Mouse (Mus musculus) stomach, postnatal 0 days (tissue): ENCODE measurements around the gene Slc8a1. TPM values are rescaled to one million over a fixed set of nuclear protein-coding genes. Genes with fewer than 3 reads are reported as not detected.

ENCODE experiments used
- ATAC-seq: fragments of 200-750 bp; cut with Nextera tagmentation; 2 replicates; pipeline ENCODE4 v1.8.0; 2017; ENCODE audit not compliant: low FRiP score, low TSS enrichment
- DNase-seq: peaks from one replicate; pipeline ENCODE4 v3.0.0-alpha.2; 2016; ENCODE audit warnings: low spot score
- H3K27ac ChIP-seq: fragments of 300-500 bp; sonication (generic); replicated peaks from 2 replicates; pipeline ENCODE4 v1.5.1; 2014; ENCODE audit warnings: mild to moderate bottlenecking, control low read depth
- H3K27me3 ChIP-seq: fragments of 300-500 bp; sonication (generic); 2 replicates; pipeline ENCODE4 v1.6.1; 2014; ENCODE audit warnings: low read length; ENCODE audit not compliant: control insufficient read depth, insufficient read depth
- H3K36me3 ChIP-seq: fragments of 300-500 bp; sonication (generic); 2 replicates; pipeline ENCODE4 v1.6.1; 2014; ENCODE audit warnings: low read length, mixed read lengths; ENCODE audit not compliant: control insufficient read depth, insufficient read depth
- H3K4me1 ChIP-seq: fragments of 300-500 bp; sonication (generic); replicated peaks from 2 replicates; pipeline ENCODE4 v1.6.1; 2014; ENCODE audit warnings: antibody characterized with exemption; ENCODE audit not compliant: control insufficient read depth, insufficient read depth
- H3K4me2 ChIP-seq: fragments of 300-500 bp; sonication (generic); replicated peaks from 2 replicates; pipeline ENCODE4 v1.6.1; 2014; ENCODE audit warnings: low read depth, mild to moderate bottlenecking, control low read depth, moderate library complexity
- H3K4me3 ChIP-seq: fragments of 300-500 bp; sonication (generic); 2 replicates; pipeline ENCODE4 v1.5.1; 2014; ENCODE audit warnings: low read depth, low read length, control low read depth
- H3K9ac ChIP-seq: fragments of 300-500 bp; sonication (generic); 2 replicates; pipeline ENCODE4 v1.6.1; 2014; ENCODE audit warnings: mild to moderate bottlenecking, low read length, control low read depth, mixed read lengths
- H3K9me3 ChIP-seq: fragments of 300-500 bp; sonication (generic); 2 replicates; pipeline ENCODE4 v1.6.1; 2016; ENCODE audit warnings: low read length; ENCODE audit not compliant: control insufficient read depth
- CTCF ChIP-seq: IDR thresholded peaks from 2 replicates; pipeline ENCODE4 v1.5.1; 2016; ENCODE audit warnings: antibody characterized with exemption, low read depth, mild to moderate bottlenecking, moderate library complexity
- EP300 ChIP-seq: optimal IDR thresholded peaks from 2 replicates; pipeline ENCODE3; 2016; ENCODE audit warnings: antibody characterized with exemption
- WGBS: fragments of 180-500 bp; shearing (Covaris S2); extraction: QIAGEN DNeasy Blood & Tissue Kit; methylation state at CpG from one replicate; pipeline ENCODE4 v1.1.7; 2014; 5-methylcytosine and 5-hydroxymethylcytosine counted together
- polyA plus RNA-seq: library from polyadenylated mRNA; unstranded; fragments of >200 nt; fragmentation: Nextera tagmentation; extraction: Ambion mirVana; gene quantifications from 2 replicates; pipeline ENCODE4 v1.2.1, GENCODE M21; 2015

The Slc8a1 gene
- polyA plus RNA-seq, 1 experiment from 2014 or later: 3.1 TPM

- no peaks in the 10 kb centered on the region for H3K4me1 ChIP-seq
- no peaks in the 10 kb centered on the region for H3K36me3 ChIP-seq
- ATAC-seq (no peak), DNase-seq (no peak)
- no peaks in the 10 kb centered on the region for H3K27me3 ChIP-seq
- no peak overlapping the region for H3K4me2 ChIP-seq
- H3K9ac ChIP-seq: no peak overlapping the region
- H3K9me3 ChIP-seq: no peaks in the 10 kb centered on the region
- no peak overlapping the region for H3K27ac ChIP-seq
- H3K4me3 ChIP-seq: no peak overlapping the region
- no peak for TF ChIP-seq CTCF
- TF ChIP-seq EP300: no peak
- WGBS: 32% methylated on average over 2 of the region's 2 CpGs
Observed at GRCm38 (mm10) chr17:81743034-81743433, 4.9 kb upstream of the Slc8a1 start.

GRCm38 (mm10) chr17:81740576-81740975, 2.4 kb upstream of the Slc8a1 start:
- ATAC-seq: peak; percentile 49; the same call in 1 of the 2 replicates
- WGBS: 42% methylated on average over 6 of the region's 6 CpGs
- H3K4me2 ChIP-seq: no peak overlapping the region
- H3K4me1 ChIP-seq: no peaks in the 10 kb centered on the region
- no peak overlapping the region for H3K9ac ChIP-seq
- H3K4me3 ChIP-seq: no peak overlapping the region
- no peaks in the 10 kb centered on the region for H3K36me3 ChIP-seq
- no peak overlapping the region for H3K27ac ChIP-seq
- TF ChIP-seq CTCF (no peak), EP300 (peak; percentile 60)
- H3K9me3 ChIP-seq: no peaks in the 10 kb centered on the region
- H3K27me3 ChIP-seq: no peaks in the 10 kb centered on the region
- DNase-seq: no peak

GRCm38 (mm10) chr17:81737779-81738178, 398 bp downstream of the Slc8a1 start:
- no peaks in the 10 kb centered on the region for H3K27me3 ChIP-seq
- H3K4me3 ChIP-seq: peak overlapping the region; percentile 0; the same call in 1 of the 2 replicates
- no peak overlapping the region for H3K4me2 ChIP-seq
- no peak overlapping the region for H3K9ac ChIP-seq
- DNase-seq (no peak), ATAC-seq (no peak)
- H3K36me3 ChIP-seq: no peaks in the 10 kb centered on the region
- WGBS: 75% methylated on average over 2 of the region's 2 CpGs
- TF ChIP-seq CTCF (no peak), EP300 (no peak)
- no peaks in the 10 kb centered on the region for H3K4me1 ChIP-seq
- no peak overlapping the region for H3K27ac ChIP-seq
- no peaks in the 10 kb centered on the region for H3K9me3 ChIP-seq

GRCm38 (mm10) chr17:81737309-81737708, 868 bp downstream of the Slc8a1 start:
- no peak overlapping the region; the same call in 1 of the 2 replicates for H3K4me2 ChIP-seq
- H3K36me3 ChIP-seq: no peaks in the 10 kb centered on the region
- H3K27me3 ChIP-seq: no peaks in the 10 kb centered on the region
- H3K4me1 ChIP-seq: no peaks in the 10 kb centered on the region
- H3K9ac ChIP-seq: no peak overlapping the region
- H3K9me3 ChIP-seq: no peaks in the 10 kb centered on the region
- WGBS: 64% methylated on average over 4 of the region's 4 CpGs
- H3K27ac ChIP-seq: no peak overlapping the region
- TF ChIP-seq EP300 (no peak), CTCF (no peak)
- no peak for DNase-seq
- no peak for ATAC-seq
- H3K4me3 ChIP-seq: peak overlapping the region; percentile 0; the same call in 1 of the 2 replicates

- H3K4me2 ChIP-seq: no peak overlapping the region
- ATAC-seq: no peak
- H3K36me3 ChIP-seq: no peaks in the 10 kb centered on the region
- no peaks in the 10 kb centered on the region for H3K4me1 ChIP-seq
- H3K9ac ChIP-seq: no peak overlapping the region
- no peak overlapping the region for H3K27ac ChIP-seq
- H3K9me3 ChIP-seq: no peaks in the 10 kb centered on the region
- no peaks in the 10 kb centered on the region for H3K27me3 ChIP-seq
- no peak for DNase-seq
- TF ChIP-seq CTCF (no peak), EP300 (no peak)
- WGBS: 49% methylated on average over 2 of the region's 2 CpGs
- H3K4me3 ChIP-seq: no peak overlapping the region
Observed at GRCm38 (mm10) chr17:81735583-81735982, 2.6 kb downstream of the Slc8a1 start.

- TF ChIP-seq CTCF (no peak), EP300 (no peak)
- no peaks in the 10 kb centered on the region for H3K4me1 ChIP-seq
Observed at GRCm38 (mm10) chr17:81729891-81730290, 8.3 kb downstream of the Slc8a1 start.

More at GRCm38 (mm10) chr17:81729891-81730290, 8.3 kb downstream of the Slc8a1 start:
- H3K27me3 ChIP-seq: no peaks in the 10 kb centered on the region
- ATAC-seq: no peak
- H3K27ac ChIP-seq: no peak overlapping the region
- H3K36me3 ChIP-seq: no peaks in the 10 kb centered on the region
- H3K4me3 ChIP-seq: no peak overlapping the region
- H3K4me2 ChIP-seq: no peak overlapping the region
- DNase-seq: no peak
- H3K9me3 ChIP-seq: no peaks in the 10 kb centered on the region
- WGBS: 92% methylated on average over 4 of the region's 4 CpGs
- H3K9ac ChIP-seq: no peak overlapping the region
